In the genomic region with DNA sequence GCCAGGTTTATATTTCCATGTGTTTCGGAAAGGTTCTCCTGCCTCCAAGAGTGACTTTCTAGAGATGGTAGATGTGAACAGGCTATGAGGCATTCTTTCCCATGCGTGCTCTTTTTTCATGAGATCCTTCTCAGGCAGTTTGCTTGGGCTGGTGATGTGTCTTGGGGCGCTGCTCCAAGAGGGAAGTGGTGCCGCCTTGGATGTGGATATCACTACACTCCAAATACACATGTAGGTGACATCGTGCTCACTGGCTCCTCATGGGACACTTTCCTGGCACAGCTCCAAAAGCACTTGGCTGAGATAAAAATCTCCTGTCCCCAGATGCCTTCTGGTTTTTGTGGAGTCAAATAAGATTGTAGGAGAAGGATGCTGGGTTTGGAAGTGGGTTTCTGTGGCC, we compare ENCODE assay signal across 9 mouse cellular contexts. TPM values are rescaled to one million over a fixed set of nuclear protein-coding genes. Genes with fewer than 3 reads are reported as not detected.
DNase-seq lines count a peak whose midpoint lies in the region; ATAC-seq lines count a peak whose summit lies in the region.
"Had no signal": no experiment of that assay in that cellular context is flagged by ENCODE, and none has a peak within 500 bp of the region (broad histone marks: within the 10 kb centered on the region; RNA-seq: fewer than 3 reads in every experiment).

No protein-coding gene starts in this region.

- ATAC-seq in kidney, embryonic 15.5 days (replicated peaks; ENCODE audit: low FRiP score) = no peak
- ATAC-seq: liver, postnatal 0 days had no signal

- intact Hi-C loops in heart, postnatal 36 days (cut with DNase I) = no loop called here

- no peaks in the 10 kb centered on the region for H3K36me3 ChIP-seq in kidney, embryonic 15.5 days

- H3K9me3 ChIP-seq in kidney, embryonic 15.5 days (replicated peaks) = no peaks in the 10 kb centered on the region

- no peak overlapping the region for H3K4me2 ChIP-seq in kidney, embryonic 15.5 days

- no peaks in the 10 kb centered on the region for H3K27me3 ChIP-seq in kidney, embryonic 15.5 days

- H3K4me3 ChIP-seq in kidney, embryonic 15.5 days (replicated peaks) = no peak overlapping the region

- H3K9ac ChIP-seq in kidney, embryonic 15.5 days = no peak overlapping the region
- H3K9ac ChIP-seq: liver, postnatal 0 days had no signal

- H3K27ac ChIP-seq in kidney, embryonic 15.5 days = no peak overlapping the region
- H3K27ac ChIP-seq: kidney, postnatal 0 days had no signal

- 69% methylated on average over 5 of the region's 5 CpGs for WGBS in kidney, embryonic 15.5 days

- H3K4me1 ChIP-seq in kidney, embryonic 15.5 days = peaks cover 2% of the 10 kb centered on the region; the same call in 1 of the 2 replicates

- peak; percentile 42 for DNase-seq in kidney, adult 9 months
- peak; percentile 41 for DNase-seq in 416B (ENCODE audit: low read depth)
- peak; percentile 74 for DNase-seq in adrenal gland, postnatal 14 days
- peak; percentile 38 to 47 for DNase-seq in heart, postnatal 36 days
- DNase-seq in Muller cell, postnatal 12 days (ENCODE audit: inconsistent ontology term) = no peak
- DNase-seq in thymus, postnatal 25 days = no peak
- DNase-seq: liver, postnatal 0 days had no signal

RNA-seq across cellular contexts. Expression of a gene that starts 31.6 kb away (rescaled TPM):
- 2.1 and 2.3 TPM in 2 replicates for polyA plus RNA-seq in kidney, embryonic 15.5 days (2015; fragmentation: Nextera tagmentation; extraction: Ambion mirVana)
- total RNA-seq in adrenal gland, postnatal 14 days (2021) = 5.7 and 8.4 TPM in 2 replicates
- 1 to 10 TPM; 2.5 TPM for total RNA-seq in heart, postnatal 36 days (2021)

Comparison
In these comparisons a context has a peak if more than half of its experiments do, and no peak if none do; other contexts are left out.
1. DNase-seq: peak in kidney, adult 9 months (single experiment), 416B (single experiment), adrenal gland, postnatal 14 days (single experiment) and heart, postnatal 36 days (2 of 2); none in Muller cell, postnatal 12 days (single experiment) and thymus, postnatal 25 days (single experiment).